Mouse (Mus musculus): ENCODE data around the gene Por. TPM values are rescaled to one million over a fixed set of nuclear protein-coding genes. Genes with fewer than 3 reads are reported as not detected.

The Por gene
- total and polyA plus RNA-seq, 3 experiments = 40.3 to 64.4 TPM; not detected in 1

DNA sequence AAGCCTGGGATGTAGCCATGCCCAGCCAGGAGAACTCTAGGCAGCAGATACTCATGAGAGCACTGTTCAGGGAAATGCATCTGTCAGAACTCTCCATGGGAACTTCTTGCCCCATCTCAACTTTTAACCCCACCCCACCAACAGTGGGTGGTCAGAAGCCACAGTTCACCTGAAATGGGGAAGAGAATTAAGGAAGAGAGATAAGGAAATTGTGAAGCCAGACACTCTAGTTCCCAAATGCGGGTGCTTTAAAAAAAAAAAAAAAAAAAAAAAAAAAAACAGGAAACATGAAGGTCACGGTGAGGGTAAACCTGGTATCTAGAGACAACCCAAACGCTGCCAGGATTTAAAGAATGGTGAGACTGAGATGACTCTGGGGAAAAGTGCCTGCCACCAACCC lies 102.7 kb downstream of the Por start (continued):
- TF ChIP-seq ZNF384 (IDR thresholded peaks at IDR 0.05; ENCODE audit: low read depth, low read length) (peak; percentile 98), RCOR1 (IDR thresholded peaks at IDR 0.05; ENCODE audit: low read depth, low read length) (no peak; the same call in 1 of the 2 replicates), RAD21 (IDR thresholded peaks at IDR 0.05; ENCODE audit: low read depth, low read length) (no peak), ZC3H11A (IDR thresholded peaks at IDR 0.05; ENCODE audit: low read depth, low read length) (no peak), CTCF (IDR thresholded peaks at IDR 0.05 in 2 of 3, conservative IDR thresholded peaks at IDR 0.05 in 1 of 3; ENCODE audit: control insufficient read depth in 1 of 3, insufficient read depth in 1 of 3, low read depth in 2 of 3, low read length in 3 of 3, poor library complexity in 1 of 3, severe bottlenecking in 1 of 3) (no peak), JUND (IDR thresholded peaks at IDR 0.05; ENCODE audit: low read depth, low read length) (no peak)

DNA sequence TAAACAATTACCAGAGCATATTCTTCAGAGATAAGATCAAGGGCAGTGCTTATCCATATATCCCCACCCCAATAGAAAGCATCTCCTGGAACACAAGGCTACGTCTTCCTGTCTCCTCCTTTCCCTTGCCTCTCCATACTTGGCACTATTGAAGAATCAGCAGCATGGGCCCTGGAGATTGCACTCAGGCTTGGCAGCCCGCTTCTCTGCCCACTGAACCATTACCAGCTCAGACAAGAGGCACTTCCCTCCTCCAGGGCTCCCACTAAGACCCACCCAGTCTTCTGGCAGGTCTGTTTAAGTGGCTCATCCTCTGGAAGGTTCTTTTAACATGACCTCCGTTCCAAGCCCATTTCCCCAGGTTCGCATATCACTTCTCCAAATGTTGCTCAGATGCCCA lies 106.7 kb downstream of the Por start:
- Histone ChIP-seq H3K9ac (ENCODE audit: control insufficient read depth, low read depth, low read length, poor library complexity, severe bottlenecking) (no peak overlapping the region), H3K4me3 (ENCODE audit: control insufficient read depth in 1 of 2, insufficient read depth in 1 of 2, low read depth in 2 of 2, low read length in 2 of 2) (no peak overlapping the region), H3K27ac (ENCODE audit: control insufficient read depth, low read depth, low read length) (no peak overlapping the region), H3K4me1 (ENCODE audit: control insufficient read depth in 1 of 2, insufficient read depth in 2 of 2, low read length in 2 of 2) (peaks cover 4 to 33% of the 10 kb centered on the region in 2 experiments), H3K9me3 (replicated peaks; ENCODE audit: insufficient read depth, low read length) (no peaks in the 10 kb centered on the region), H3K79me2 (ENCODE audit: control insufficient read depth, insufficient read depth, low read length, poor library complexity) (peaks cover 34% of the 10 kb centered on the region), H3K27me3 (ENCODE audit: control insufficient read depth in 1 of 2, insufficient read depth in 2 of 2, low read length in 2 of 2) (no peaks in the 10 kb centered on the region), H3K36me3 (ENCODE audit: control insufficient read depth in 1 of 2, insufficient read depth in 2 of 2, low read length in 2 of 2) (peaks cover 0 to 33% of the 10 kb centered on the region in 2 experiments; a peak in 2 of 4 replicates)
- TF ChIP-seq MYB (IDR thresholded peaks at IDR 0.05; ENCODE audit: low read depth, low read length) = no peak
- no peak for TF ChIP-seq TCF12 (IDR thresholded peaks at IDR 0.05; ENCODE audit: low read depth, low read length)
- no peak for TF ChIP-seq HCFC1 (IDR thresholded peaks at IDR 0.05; ENCODE audit: low read depth, low read length)
- TF ChIP-seq ZNF384 (IDR thresholded peaks at IDR 0.05; ENCODE audit: low read depth, low read length) = no peak
- no peak for TF ChIP-seq JUND (IDR thresholded peaks at IDR 0.05; ENCODE audit: low read depth, low read length)
- TF ChIP-seq RAD21 (IDR thresholded peaks at IDR 0.05; ENCODE audit: low read depth, low read length) = no peak
- TF ChIP-seq TBP (IDR thresholded peaks at IDR 0.05; ENCODE audit: low read depth, low read length) = no peak
- TF ChIP-seq ZMIZ1 (IDR thresholded peaks at IDR 0.05; ENCODE audit: low read depth, low read length) = no peak
- TF ChIP-seq MAX (IDR thresholded peaks at IDR 0.05; ENCODE audit: low read length) = no peak
- no peak for TF ChIP-seq RCOR1 (IDR thresholded peaks at IDR 0.05; ENCODE audit: low read depth, low read length)
- TF ChIP-seq USF2 (IDR thresholded peaks at IDR 0.05; ENCODE audit: borderline replicate concordance in 1 of 2, insufficient read depth in 1 of 2, low read depth in 1 of 2, low read length in 2 of 2) = no peak
- no peak for TF ChIP-seq NRF1 (IDR thresholded peaks at IDR 0.05; ENCODE audit: insufficient read depth, low read depth, low read length, poor library complexity, severe bottlenecking)
- TF ChIP-seq ELF1 (IDR thresholded peaks at IDR 0.05; ENCODE audit: low read depth, low read length) = no peak
- TF ChIP-seq ZKSCAN1 (IDR thresholded peaks at IDR 0.05; ENCODE audit: low read depth, low read length) = no peak
- DNase-seq (ENCODE audit: low read depth, low spot score) = no peak

DNA sequence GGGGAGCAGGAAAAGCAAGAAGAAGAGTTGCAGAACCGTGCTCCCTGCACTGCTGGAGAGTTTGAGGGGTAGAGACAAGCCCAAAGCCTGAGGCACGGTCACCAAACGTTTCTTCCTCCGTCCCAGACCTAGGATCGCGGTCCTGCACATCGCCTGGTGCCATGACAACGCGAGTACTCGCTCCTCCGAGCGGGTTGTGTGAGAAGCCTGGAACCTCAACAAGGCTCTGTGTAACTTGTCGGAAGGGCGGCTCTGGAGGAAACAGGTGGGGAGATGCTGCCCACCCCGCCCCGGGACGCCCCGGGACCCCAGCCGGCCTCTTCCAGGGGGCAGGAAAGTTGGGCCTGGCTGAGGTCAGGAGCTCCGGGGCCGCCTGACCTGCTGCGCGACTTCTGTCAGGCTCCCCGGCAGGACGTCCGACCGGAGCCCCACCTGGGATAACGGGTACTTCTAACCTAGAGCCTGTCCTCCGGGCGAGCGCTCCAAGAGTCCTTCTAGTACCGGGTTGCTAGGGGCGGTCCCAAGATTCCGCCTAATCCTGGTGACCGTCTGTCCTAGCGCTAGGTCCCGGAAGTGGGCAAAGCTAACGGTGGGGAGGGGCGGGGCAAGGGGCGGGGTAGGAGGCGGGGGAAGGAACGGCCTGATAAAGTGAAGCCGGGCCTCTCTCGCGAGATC lies 108.1 kb downstream of the Por start, which contains the start of gene Styxl1:
Gene Styxl1, minus strand, starts transcription at position 590 of the 675 bp plus-strand sequence.
- TF ChIP-seq UBTF (IDR thresholded peaks at IDR 0.05; ENCODE audit: borderline replicate concordance, insufficient read depth, low read depth, low read length) (0 out of 2 replicates have a peak, but pooled peaks have one; percentile 48), ELF1 (IDR thresholded peaks at IDR 0.05; ENCODE audit: low read depth, low read length) (peak; percentile 93), SIN3A (IDR thresholded peaks at IDR 0.05; ENCODE audit: low read length) (peak; percentile 44; the same call in 1 of the 2 replicates), MEF2A (IDR thresholded peaks at IDR 0.05; ENCODE audit: extremely low read depth, insufficient replicate concordance, low read depth, low read length, poor library complexity, severe bottlenecking) (no peak), CTCF (IDR thresholded peaks at IDR 0.05 in 2 of 3, conservative IDR thresholded peaks at IDR 0.05 in 1 of 3; ENCODE audit: control insufficient read depth in 1 of 3, insufficient read depth in 1 of 3, low read depth in 2 of 3, low read length in 3 of 3, poor library complexity in 1 of 3, severe bottlenecking in 1 of 3) (no peak), ZMIZ1 (IDR thresholded peaks at IDR 0.05; ENCODE audit: low read depth, low read length) (no peak), SMC3 (IDR thresholded peaks at IDR 0.05; ENCODE audit: low read depth, low read length) (no peak)
- no peaks in the 10 kb centered on the region for H3K27me3 ChIP-seq (ENCODE audit: control insufficient read depth in 1 of 2, insufficient read depth in 2 of 2, low read length in 2 of 2)
- H3K9ac ChIP-seq (ENCODE audit: control insufficient read depth, low read depth, low read length, poor library complexity, severe bottlenecking) = peak within 1 kb of the TSS; percentile 94
- peak; percentile 72 for DNase-seq (ENCODE audit: low read depth, low spot score)
- H3K79me2 ChIP-seq (ENCODE audit: control insufficient read depth, insufficient read depth, low read length, poor library complexity) = peaks cover 40% of the 10 kb centered on the region
- peaks cover 0 to 24% of the 10 kb centered on the region in 2 experiments; a peak in 3 of 4 replicates for H3K36me3 ChIP-seq (ENCODE audit: control insufficient read depth in 1 of 2, insufficient read depth in 2 of 2, low read length in 2 of 2)
- peak within 1 kb of the TSS; percentile 58 to 98 for H3K4me3 ChIP-seq (ENCODE audit: control insufficient read depth in 1 of 2, insufficient read depth in 1 of 2, low read depth in 2 of 2, low read length in 2 of 2)
- H3K9me3 ChIP-seq (replicated peaks; ENCODE audit: insufficient read depth, low read length) = no peaks in the 10 kb centered on the region
- peak within 1 kb of the TSS; percentile 67 for H3K27ac ChIP-seq (ENCODE audit: control insufficient read depth, low read depth, low read length)
- H3K4me1 ChIP-seq (ENCODE audit: control insufficient read depth in 1 of 2, insufficient read depth in 2 of 2, low read length in 2 of 2) = peaks cover 0 to 21% of the 10 kb centered on the region in 2 experiments; a peak in 3 of 4 replicates
